Mouse (Mus musculus): ENCODE results near the gene Arrdc2.

GRCm38 (mm10) chr8:70853863-70854262 is 14.3 kb upstream of the Arrdc2 start:
- TF ChIP-seq POLR2A (IDR thresholded peaks at IDR 0.05; ENCODE audit: control insufficient read depth, low read depth, low read length) (no peak), CTCF (IDR thresholded peaks at IDR 0.05; ENCODE audit: control insufficient read depth, insufficient read depth, insufficient replicate concordance, low read depth, low read length) (no peak)
